Mouse (Mus musculus): ENCODE measurements around the gene Maneal.

GRCm38 (mm10) chr4:124832796-124833195, 29.2 kb downstream of the Maneal start:
- no peak for TF ChIP-seq EP300 (IDR thresholded peaks at IDR 0.05; ENCODE audit: insufficient read depth, low read depth, low read length)
- no peak for TF ChIP-seq POLR2A (IDR thresholded peaks at IDR 0.05; ENCODE audit: insufficient read depth, low read depth, low read length)

Data from heart, adult 2 months (tissue).